Mouse (Mus musculus) spleen, adult 2 months (tissue): ENCODE measurements around the gene E4f1.

ENCODE experiments used
- CTCF ChIP-seq: fragments of 200-500 bp; IDR thresholded peaks from 2 replicates; pipeline ENCODE4 v1.5.1; 2011; ENCODE audit warnings: mild to moderate bottlenecking, inconsistent platforms; ENCODE audit not compliant: insufficient read depth, insufficient read length, insufficient replicate concordance; ENCODE audit errors: extremely low read depth
- POLR2A ChIP-seq: fragments of 200-500 bp; IDR thresholded peaks from 2 replicates; pipeline ENCODE4 v1.6.1; 2011; ENCODE audit warnings: low read depth, low read length, inconsistent platforms

DNA sequence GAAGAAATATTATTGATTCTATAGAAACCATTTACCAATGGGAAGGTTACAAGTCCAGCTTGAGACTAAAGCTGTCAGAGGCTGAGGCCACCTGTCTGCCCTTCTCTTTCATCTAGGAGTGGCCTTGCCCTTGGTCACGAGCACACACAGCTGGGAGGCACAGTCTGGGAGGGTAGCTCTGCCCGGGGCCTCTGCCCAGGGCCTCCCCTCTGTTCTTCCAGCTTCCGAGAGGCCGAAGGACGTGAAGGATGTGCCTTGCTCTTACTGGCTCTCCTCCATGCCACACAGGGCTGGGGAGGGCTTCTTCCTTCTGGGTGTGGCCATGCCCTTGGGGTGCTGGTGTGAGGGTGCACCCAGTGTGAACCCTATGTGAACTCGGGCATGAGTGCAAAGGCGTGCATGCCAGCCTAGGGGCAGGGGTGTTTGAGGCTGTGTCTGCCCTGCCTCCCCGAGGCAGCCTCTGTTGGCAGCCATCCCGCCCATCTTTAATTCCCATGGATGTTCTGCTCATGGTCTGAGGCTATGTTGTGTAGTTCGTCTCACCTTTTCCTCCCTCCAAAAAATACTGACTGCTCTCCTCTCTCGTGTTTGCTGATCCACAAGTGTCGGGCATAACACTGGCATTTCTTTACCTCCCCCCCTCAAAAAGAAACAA, 37.8 kb upstream of the E4f1 start:
- TF ChIP-seq POLR2A (no peak), CTCF (no peak)
